In genomic region chr11:82235551-82236207, GRCm38 (mm10) we compare ENCODE assay signal across 8 mouse cellular contexts.
DNase-seq lines count a peak whose midpoint lies in the region.

No protein-coding gene starts in this region.

- intact Hi-C loops in heart, postnatal 10 days (cut with DNase I), result loop anchor here (1.0 to 10.0 kb wide), 4 partner anchors 164 to 655 kb away; partner anchors contain the start of gene Rad51d
- intact Hi-C loops in left cerebral cortex, postnatal 25 days (cut with DNase I), result loop anchor here (1.0 to 5.0 kb wide), 4 partner anchors 164 to 655 kb away; partner anchors contain the start of genes Cct6b, Rad51d and Zfp830

- peak; percentile 35 for DNase-seq in left cerebral cortex, adult 11 months (ENCODE audit: low spot score)
- DNase-seq in left cerebral cortex, adult 8-10 months (ENCODE audit: low spot score in 2 of 2), result no peak
- peak; percentile 24 for DNase-seq in Muller cell, postnatal 12 days (ENCODE audit: inconsistent ontology term)
- peak; percentile 33 to 56 for DNase-seq in cerebellum, postnatal 25 days
- DNase-seq in heart, postnatal 10 days, result peak; percentile 35 to 44
- peak; percentile 54 to 64 for DNase-seq in left cerebral cortex, postnatal 25 days (ENCODE audit: low spot score in 2 of 2)
- DNase-seq in neural tube, embryonic 10.5 days (ENCODE audit: extremely low spot score, low spot score), result peak; percentile 50
- no peak for DNase-seq in ovary, postnatal 10 days (ENCODE audit: low spot score)

Comparison
In these comparisons a context has a peak if more than half of its experiments do, and no peak if none do; other contexts are left out.
1. DNase-seq: peak in left cerebral cortex, adult 11 months (single experiment), Muller cell, postnatal 12 days (single experiment), cerebellum, postnatal 25 days (2 of 2), heart, postnatal 10 days (2 of 2), left cerebral cortex, postnatal 25 days (2 of 2) and neural tube, embryonic 10.5 days (single experiment); none in left cerebral cortex, adult 8-10 months (0 of 2) and ovary, postnatal 10 days (single experiment).